Mouse (Mus musculus) lung, postnatal 0 days (tissue): ENCODE measurements at regions not wholly inside any gene's neighbourhood (a gene's known extent, or its start where the extent isn't known, plus 50 kb on each side); places are given as distances from the start of the nearest gene placed in this dataset.

Experiments
- CTCF ChIP-seq: IDR thresholded peaks from 2 replicates; pipeline ENCODE4 v1.5.1; 2016; ENCODE audit warnings: antibody characterized with exemption, mild to moderate bottlenecking
- EP300 ChIP-seq: IDR thresholded peaks from 2 replicates; pipeline ENCODE4 v1.6.1; 2016; ENCODE audit warnings: antibody characterized with exemption, mild to moderate bottlenecking, control low read depth

GRCm38 (mm10) chr8:6225194-6225593, 1120.0 kb upstream of the Slc10a2 start:
- TF ChIP-seq CTCF (no peak), EP300 (no peak)
